Mouse (Mus musculus) stomach, postnatal 0 days (tissue): Measurements from ENCODE around the gene Cryzl2. TPM values are rescaled to one million over a fixed set of nuclear protein-coding genes. Genes with fewer than 3 reads are reported as not detected.

Experiments used
- ATAC-seq: fragments of 200-750 bp; cut with Nextera tagmentation; 2 replicates; pipeline ENCODE4 v1.8.0; 2017; ENCODE audit not compliant: low FRiP score, low TSS enrichment
- DNase-seq: peaks from one replicate; pipeline ENCODE4 v3.0.0-alpha.2; 2016; ENCODE audit warnings: low spot score
- H3K27ac ChIP-seq: fragments of 300-500 bp; sonication (generic); replicated peaks from 2 replicates; pipeline ENCODE4 v1.5.1; 2014; ENCODE audit warnings: mild to moderate bottlenecking, control low read depth
- H3K27me3 ChIP-seq: fragments of 300-500 bp; sonication (generic); 2 replicates; pipeline ENCODE4 v1.6.1; 2014; ENCODE audit warnings: low read length; ENCODE audit not compliant: control insufficient read depth, insufficient read depth
- H3K36me3 ChIP-seq: fragments of 300-500 bp; sonication (generic); 2 replicates; pipeline ENCODE4 v1.6.1; 2014; ENCODE audit warnings: low read length, mixed read lengths; ENCODE audit not compliant: control insufficient read depth, insufficient read depth
- H3K4me1 ChIP-seq: fragments of 300-500 bp; sonication (generic); replicated peaks from 2 replicates; pipeline ENCODE4 v1.6.1; 2014; ENCODE audit warnings: antibody characterized with exemption; ENCODE audit not compliant: control insufficient read depth, insufficient read depth
- H3K4me2 ChIP-seq: fragments of 300-500 bp; sonication (generic); replicated peaks from 2 replicates; pipeline ENCODE4 v1.6.1; 2014; ENCODE audit warnings: low read depth, mild to moderate bottlenecking, control low read depth, moderate library complexity
- H3K4me3 ChIP-seq: fragments of 300-500 bp; sonication (generic); 2 replicates; pipeline ENCODE4 v1.5.1; 2014; ENCODE audit warnings: low read depth, low read length, control low read depth
- H3K9ac ChIP-seq: fragments of 300-500 bp; sonication (generic); 2 replicates; pipeline ENCODE4 v1.6.1; 2014; ENCODE audit warnings: mild to moderate bottlenecking, low read length, control low read depth, mixed read lengths
- H3K9me3 ChIP-seq: fragments of 300-500 bp; sonication (generic); 2 replicates; pipeline ENCODE4 v1.6.1; 2016; ENCODE audit warnings: low read length; ENCODE audit not compliant: control insufficient read depth
- CTCF ChIP-seq: IDR thresholded peaks from 2 replicates; pipeline ENCODE4 v1.5.1; 2016; ENCODE audit warnings: antibody characterized with exemption, low read depth, mild to moderate bottlenecking, moderate library complexity
- EP300 ChIP-seq: optimal IDR thresholded peaks from 2 replicates; pipeline ENCODE3; 2016; ENCODE audit warnings: antibody characterized with exemption
- WGBS: fragments of 180-500 bp; shearing (Covaris S2); extraction: QIAGEN DNeasy Blood & Tissue Kit; methylation state at CpG from one replicate; pipeline ENCODE4 v1.1.7; 2014; 5-methylcytosine and 5-hydroxymethylcytosine counted together
- polyA plus RNA-seq: library from polyadenylated mRNA; unstranded; fragments of >200 nt; fragmentation: Nextera tagmentation; extraction: Ambion mirVana; gene quantifications from 2 replicates; pipeline ENCODE4 v1.2.1, GENCODE M21; 2015

Gene Cryzl2
- polyA plus RNA-seq, 1 experiment from 2014 or later: 14.8 TPM

GRCm38 (mm10) chr1:157525692-157526354 lies 67.4 kb downstream of the Cryzl2 start:
- 62% methylated on average over 16 of the region's 16 CpGs for WGBS
- peak overlapping the region; percentile 77 for H3K27ac ChIP-seq
- H3K9ac ChIP-seq: no peak overlapping the region
- peak overlapping the region; percentile 27 for H3K4me3 ChIP-seq
- no peaks in the 10 kb centered on the region for H3K4me1 ChIP-seq
- ATAC-seq (peak; percentile 97), DNase-seq (peak; percentile 83)
- H3K9me3 ChIP-seq: no peaks in the 10 kb centered on the region
- no peaks in the 10 kb centered on the region for H3K36me3 ChIP-seq
- H3K27me3 ChIP-seq: no peaks in the 10 kb centered on the region
- H3K4me2 ChIP-seq: peak overlapping the region; percentile 42
- TF ChIP-seq CTCF (no peak), EP300 (no peak)

GRCm38 (mm10) chr1:157526625-157527024 lies 68.2 kb downstream of the Cryzl2 start:
- 36% methylated on average over 5 of the region's 5 CpGs for WGBS
- ATAC-seq (peak; percentile 69), DNase-seq (peak; percentile 40)
- Histone ChIP-seq H3K4me1 (no peaks in the 10 kb centered on the region), H3K27ac (peak overlapping the region; percentile 77), H3K36me3 (no peaks in the 10 kb centered on the region), H3K4me3 (peak overlapping the region; percentile 27), H3K4me2 (peak overlapping the region; percentile 42), H3K9ac (no peak overlapping the region), H3K27me3 (no peaks in the 10 kb centered on the region), H3K9me3 (no peaks in the 10 kb centered on the region)
- no peak for TF ChIP-seq EP300
- no peak for TF ChIP-seq CTCF

- DNase-seq (no peak), ATAC-seq (no peak)
- Histone ChIP-seq H3K4me3 (no peak overlapping the region), H3K9ac (no peak overlapping the region), H3K4me2 (no peak overlapping the region), H3K4me1 (no peaks in the 10 kb centered on the region), H3K36me3 (no peaks in the 10 kb centered on the region), H3K27me3 (no peaks in the 10 kb centered on the region), H3K27ac (no peak overlapping the region), H3K9me3 (no peaks in the 10 kb centered on the region)
- WGBS: 56% methylated on average over 8 of the region's 8 CpGs
- TF ChIP-seq CTCF (no peak), EP300 (no peak)
These were observed 74.6 kb downstream of the Cryzl2 start for GRCm38 (mm10) chr1:157532826-157533460.

- no peak for TF ChIP-seq CTCF
- TF ChIP-seq EP300: no peak
- 88% methylated on average over 1 of the region's 1 CpGs for WGBS
- no peak for ATAC-seq
These were observed 77.2 kb downstream of the Cryzl2 start for GRCm38 (mm10) chr1:157535571-157535970.

GRCm38 (mm10) chr1:157536471-157536870 lies 78.1 kb downstream of the Cryzl2 start:
- peak; percentile 50 for DNase-seq

More at GRCm38 (mm10) chr1:157535571-157535970, 77.2 kb downstream of the Cryzl2 start:
- Histone ChIP-seq H3K4me3 (no peak overlapping the region), H3K9me3 (no peaks in the 10 kb centered on the region), H3K36me3 (no peaks in the 10 kb centered on the region), H3K4me1 (no peaks in the 10 kb centered on the region), H3K4me2 (no peak overlapping the region), H3K27me3 (no peaks in the 10 kb centered on the region), H3K9ac (no peak overlapping the region), H3K27ac (no peak overlapping the region)
- DNase-seq: no peak

GRCm38 (mm10) chr1:157537636-157538035 lies 79.3 kb downstream of the Cryzl2 start:
- peak; percentile 45; the same call in 1 of the 2 replicates for ATAC-seq

More at GRCm38 (mm10) chr1:157536471-157536870, 78.1 kb downstream of the Cryzl2 start:
- H3K4me2 ChIP-seq: no peak overlapping the region
- no peak for ATAC-seq
- H3K4me1 ChIP-seq: no peaks in the 10 kb centered on the region
- no peak overlapping the region for H3K27ac ChIP-seq
- 7% methylated on average over 6 of the region's 6 CpGs for WGBS
- no peak overlapping the region for H3K4me3 ChIP-seq
- H3K27me3 ChIP-seq: no peaks in the 10 kb centered on the region
- H3K9ac ChIP-seq: no peak overlapping the region
- H3K9me3 ChIP-seq: no peaks in the 10 kb centered on the region
- TF ChIP-seq CTCF (peak; percentile 95), EP300 (no peak)
- H3K36me3 ChIP-seq: no peaks in the 10 kb centered on the region

More at GRCm38 (mm10) chr1:157537636-157538035, 79.3 kb downstream of the Cryzl2 start:
- Histone ChIP-seq H3K27me3 (no peaks in the 10 kb centered on the region), H3K4me1 (no peaks in the 10 kb centered on the region), H3K4me3 (no peak overlapping the region), H3K4me2 (no peak overlapping the region), H3K9ac (no peak overlapping the region), H3K27ac (no peak overlapping the region), H3K9me3 (no peaks in the 10 kb centered on the region), H3K36me3 (no peaks in the 10 kb centered on the region)
- 73% methylated on average over 5 of the region's 5 CpGs for WGBS
- TF ChIP-seq EP300 (no peak), CTCF (peak; percentile 65)
- DNase-seq: peak; percentile 66

Other genes starting within 250 kb of the Cryzl2 start
- 8.6 and 9.0 TPM in 2 replicates for gene Rasal2, start 46.0 kb upstream of the Cryzl2 start, polyA plus RNA-seq
- 5.5 and 6.2 TPM in 2 replicates for gene Sec16b, start 48.2 kb downstream of the Cryzl2 start, polyA plus RNA-seq